Mouse (Mus musculus): ENCODE measurements around the gene Arcn1. TPM values are rescaled to one million over a fixed set of nuclear protein-coding genes. Genes with fewer than 3 reads are reported as not detected.

The Arcn1 gene
- total RNA-seq, 2 experiments from 2014 or later, result 104 to 119 TPM

DNA sequence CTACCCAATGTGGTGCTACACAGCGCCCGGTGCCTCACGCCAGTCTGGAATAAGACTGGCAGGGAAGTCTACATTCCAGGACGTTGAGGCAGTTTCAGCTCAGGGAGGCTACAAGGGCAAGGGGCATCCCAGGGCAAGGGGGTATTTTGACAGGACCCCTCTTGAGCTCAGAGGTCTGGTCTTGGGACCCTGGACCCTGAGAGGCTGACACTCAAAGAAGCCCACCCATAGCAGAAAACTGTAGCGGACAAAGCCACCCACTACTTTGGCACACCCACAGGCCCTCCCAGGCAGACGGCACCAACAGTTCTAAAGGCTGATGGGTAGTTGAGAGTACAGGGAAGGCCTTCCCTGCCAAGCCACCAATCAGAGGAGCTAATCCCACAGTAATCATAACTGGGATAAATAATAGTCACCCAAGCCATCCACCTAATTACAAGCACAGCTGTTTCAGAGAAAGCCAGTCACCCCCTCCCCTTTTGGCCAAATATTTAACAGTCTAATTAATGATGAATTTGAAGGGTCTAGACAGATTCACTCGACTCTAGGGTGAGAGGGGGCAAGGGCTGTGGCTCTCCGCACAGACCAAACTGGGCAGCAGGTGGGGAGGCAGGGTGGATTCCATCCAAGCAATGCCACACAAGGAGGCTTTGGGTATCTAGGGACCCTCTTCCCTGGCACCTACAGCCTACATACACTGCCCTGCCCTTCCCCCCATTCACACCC, 47.9 kb downstream of the Arcn1 start:
- no peak for DNase-seq

DNA sequence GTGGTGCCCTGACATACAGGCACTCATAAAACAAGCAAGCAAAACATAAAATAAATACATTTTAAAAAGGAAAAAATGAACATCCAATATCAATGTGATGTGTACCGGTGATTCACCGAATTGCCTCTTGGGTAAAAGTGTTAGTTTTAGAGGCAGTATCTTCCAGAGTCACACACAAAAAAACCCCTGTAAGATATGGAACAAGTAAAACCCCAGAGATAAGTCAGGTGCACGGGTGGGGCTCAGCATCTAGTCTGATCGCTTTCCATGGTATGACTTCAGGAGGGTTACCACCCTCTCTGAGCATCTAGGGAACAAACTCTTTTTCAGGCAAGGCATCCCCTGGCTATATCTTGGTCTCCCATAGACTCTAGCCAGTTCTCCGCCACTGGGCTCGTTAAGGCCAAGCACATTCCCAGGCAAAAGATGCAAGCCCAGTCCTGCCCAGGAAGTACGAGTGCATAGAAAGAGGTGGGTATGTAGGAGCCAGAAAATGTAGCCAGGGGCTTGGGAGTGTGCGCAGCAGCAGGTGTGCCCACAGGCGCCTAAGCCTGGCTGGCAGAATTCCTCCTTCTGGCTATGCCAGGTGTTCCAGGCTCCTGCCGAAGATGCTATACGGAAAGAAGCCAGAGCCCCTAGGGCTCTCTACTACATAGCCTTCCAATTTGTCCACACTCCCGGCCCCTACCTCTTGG, 48.6 kb downstream of the Arcn1 start:
- no peak for DNase-seq

DNA sequence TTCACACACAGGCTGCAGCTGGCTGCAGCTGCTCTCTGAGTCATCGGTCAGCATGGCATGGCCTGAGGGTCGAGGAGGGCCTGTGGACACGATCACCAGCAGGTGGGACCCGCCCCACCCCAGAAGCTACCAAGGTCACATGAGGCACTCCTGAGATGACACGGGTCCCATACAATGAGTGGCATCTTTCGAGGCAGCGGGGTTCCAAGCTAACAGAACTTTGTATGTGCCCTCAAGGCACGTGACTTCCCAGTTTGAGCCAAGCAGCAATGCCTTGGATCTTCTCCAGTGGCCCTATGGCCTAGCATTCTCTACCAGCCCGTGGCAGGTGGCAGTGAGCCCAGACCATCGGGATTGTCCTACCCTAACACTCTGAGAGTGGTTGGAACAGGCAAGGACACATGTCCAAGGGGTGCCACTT, 49.8 kb downstream of the Arcn1 start:
- peak; percentile 89 for DNase-seq

DNA sequence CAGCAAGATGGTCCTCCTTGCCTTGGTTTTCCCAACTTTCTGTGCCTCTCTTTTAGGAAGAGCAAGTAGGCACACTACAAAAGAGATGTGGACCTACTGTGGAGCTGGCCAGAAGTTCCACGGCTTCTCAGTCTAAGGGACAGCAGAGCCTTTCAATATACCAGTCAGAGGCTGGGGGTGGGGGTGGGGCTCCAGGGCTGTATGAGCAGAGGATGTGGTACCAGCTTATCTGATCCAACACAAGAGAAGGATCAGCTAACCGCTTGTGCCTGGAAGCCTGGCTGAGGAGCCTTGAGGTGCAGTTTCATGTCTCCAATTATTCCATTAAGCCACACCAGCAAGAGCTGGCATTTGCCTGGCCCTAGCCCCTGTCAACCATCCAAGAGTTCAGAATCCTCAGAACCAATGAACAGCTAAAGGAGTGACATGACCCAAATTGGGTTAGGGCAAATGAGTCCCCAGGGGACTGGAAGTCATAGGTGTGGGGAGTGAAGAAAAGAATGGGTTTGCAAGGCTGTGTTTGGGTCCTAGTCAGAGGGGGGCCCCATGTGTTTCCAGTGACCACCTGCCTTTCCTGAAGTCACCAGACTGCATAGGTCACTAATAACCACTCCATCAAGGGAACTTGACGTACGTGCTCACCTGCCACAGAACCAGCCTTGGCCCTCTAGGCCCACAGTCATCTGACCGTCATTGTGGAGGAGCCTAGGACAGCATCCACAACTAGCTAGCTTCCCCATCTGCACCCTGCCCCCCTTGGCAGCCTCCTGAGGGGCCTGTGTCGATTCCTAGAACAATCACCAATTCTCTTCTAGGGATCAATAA, 50.4 kb downstream of the Arcn1 start:
- DNase-seq, result no peak

DNA sequence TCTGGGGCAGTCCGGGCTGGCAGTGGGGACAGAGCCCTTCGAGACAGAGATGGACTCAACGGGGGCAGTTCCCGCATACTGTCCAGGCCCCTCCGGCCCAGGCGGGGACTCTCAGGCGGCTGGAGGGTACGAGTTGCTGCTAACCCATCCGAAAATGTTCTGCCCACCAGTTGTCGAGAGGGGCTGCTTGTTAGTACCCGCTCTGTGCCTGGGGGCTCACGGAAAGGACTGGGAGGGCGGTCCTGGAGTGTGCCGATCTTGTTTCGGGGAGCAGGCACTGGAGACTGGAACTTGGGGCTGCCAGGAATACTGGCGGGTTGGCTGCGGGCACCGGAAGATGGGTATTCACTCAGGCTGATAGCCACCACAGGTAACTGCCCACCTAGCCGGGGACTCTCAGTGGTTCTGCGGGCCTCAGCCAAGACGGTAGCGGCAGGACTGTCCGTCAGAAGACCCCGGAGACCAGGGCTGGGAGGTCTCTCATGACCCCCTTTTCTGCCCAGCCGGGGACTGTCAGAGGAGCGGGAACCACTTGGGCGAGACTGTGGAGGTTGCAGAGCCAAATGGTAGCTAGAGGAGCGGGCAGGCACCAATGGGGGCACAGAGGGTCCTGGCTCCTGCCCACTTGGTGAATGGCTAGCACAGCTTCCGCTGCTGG, 51.8 kb downstream of the Arcn1 start:
- no peak for DNase-seq

DNA sequence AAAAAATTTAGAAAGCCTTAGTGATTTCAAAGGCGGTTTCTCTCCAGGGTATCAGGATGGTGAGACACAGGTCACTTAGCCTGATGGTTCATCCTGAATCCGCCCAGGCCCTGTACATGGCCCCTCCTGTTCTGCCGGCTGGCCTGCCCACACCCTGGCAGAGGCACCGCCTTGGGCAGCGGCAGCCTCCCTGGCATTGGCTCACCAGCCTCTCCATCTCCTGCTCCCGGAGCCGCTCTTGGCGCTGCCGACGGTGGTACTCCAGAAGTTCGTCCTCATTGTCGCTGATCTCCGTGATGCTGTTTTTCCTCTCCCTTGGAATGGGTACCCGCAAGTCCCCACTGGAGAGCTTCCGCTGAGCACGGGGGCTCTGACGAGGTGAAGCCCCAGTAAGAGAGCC, 52.5 kb downstream of the Arcn1 start:
- no peak for DNase-seq

DNA sequence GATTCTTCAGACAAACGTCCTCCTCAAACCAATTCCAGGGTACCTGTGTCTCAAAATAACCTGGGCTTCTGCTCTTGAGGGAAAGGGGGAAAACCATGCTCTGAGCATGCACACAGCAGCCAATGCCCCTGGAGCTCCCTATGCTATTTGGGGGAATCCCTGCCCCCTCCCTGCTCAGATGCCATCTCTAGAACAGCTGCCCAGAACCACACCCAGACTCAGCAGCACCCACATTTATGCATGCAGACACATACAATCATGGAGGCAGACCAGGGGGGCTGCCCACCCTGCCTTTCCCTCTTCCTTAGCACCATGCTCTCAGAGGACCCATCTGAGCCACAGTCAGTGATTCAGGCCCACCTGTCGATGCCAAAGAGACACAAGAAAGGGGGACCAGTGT, 54.1 kb downstream of the Arcn1 start:
- no peak for DNase-seq

DNA sequence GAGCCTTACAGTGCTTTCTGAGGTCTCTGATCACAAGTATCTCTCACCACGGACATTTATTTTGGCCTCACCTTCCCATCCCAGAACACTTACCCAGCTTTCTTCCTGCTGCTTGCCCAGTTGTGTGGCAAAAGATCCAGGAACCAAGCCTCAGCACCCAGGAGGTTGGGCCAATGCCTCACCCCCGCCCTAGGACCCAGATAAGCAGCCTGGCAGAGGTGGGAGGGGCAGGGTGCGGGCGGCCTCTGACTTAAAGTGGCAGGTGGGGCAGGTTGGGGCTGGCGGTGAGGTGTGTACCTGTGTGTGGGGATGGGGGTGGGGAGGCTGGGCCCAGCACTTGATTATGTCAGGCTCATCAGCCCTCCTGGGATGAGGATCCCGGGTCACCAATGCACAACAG, 54.6 kb downstream of the Arcn1 start:
- no peak for DNase-seq

DNA sequence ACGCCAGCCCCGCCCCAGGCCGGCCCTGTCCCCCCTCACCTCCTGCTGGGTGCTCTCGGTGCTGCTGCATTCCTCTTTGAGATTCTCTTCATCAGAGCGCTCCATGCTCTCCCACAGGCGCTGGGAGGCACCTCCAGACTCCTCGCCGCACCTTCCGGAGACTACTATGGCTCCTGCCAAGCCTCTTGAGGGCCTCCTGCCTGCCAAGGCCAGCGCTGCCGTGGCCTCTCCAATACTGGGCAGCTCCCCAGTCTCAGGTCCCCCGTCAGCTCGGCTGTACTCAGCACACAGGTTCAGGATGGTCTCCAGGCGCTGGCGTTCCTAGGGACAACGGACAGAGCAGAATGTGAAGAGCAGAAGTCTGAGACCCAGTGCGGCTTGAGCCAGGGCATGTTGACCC, 56.0 kb downstream of the Arcn1 start:
- no peak for DNase-seq

DNA sequence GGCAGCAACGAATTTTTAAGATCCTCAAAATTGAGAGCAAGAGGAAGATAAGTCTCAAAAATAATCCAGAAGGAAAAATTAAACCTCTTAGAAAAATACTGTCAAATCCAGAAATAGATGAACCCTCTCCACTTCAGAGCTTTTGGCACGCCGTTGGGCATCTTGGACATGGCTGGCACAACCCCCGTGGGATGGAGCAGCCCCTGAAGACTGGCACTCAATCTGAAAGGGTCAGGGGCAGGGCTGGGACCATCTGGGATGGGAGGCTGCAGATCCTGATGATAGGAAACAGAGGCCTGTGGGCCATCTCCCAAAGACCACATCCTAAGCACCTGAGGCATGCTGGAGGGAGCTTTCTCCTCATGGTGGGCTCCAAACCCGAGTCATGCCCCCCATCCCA, 57.4 kb downstream of the Arcn1 start:
- no peak for DNase-seq

DNA sequence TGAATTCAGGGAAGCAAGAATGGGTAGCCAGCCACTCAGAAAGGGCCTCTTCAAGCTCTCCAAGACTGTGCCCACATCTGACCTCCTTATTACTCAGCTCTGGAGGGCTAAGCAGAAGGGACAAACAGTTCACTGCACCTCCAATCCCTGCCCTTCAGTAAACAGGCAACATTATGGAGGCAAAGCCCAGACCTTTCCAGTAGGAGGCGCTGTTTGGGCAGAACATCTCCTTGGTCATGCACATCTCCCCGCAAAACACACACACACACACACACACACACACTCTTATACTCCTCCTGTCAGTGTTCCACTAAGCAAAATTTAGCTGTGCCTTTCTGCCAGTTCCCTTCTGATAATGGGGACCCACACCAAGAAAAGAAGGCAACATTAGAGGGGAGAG, 58.0 kb downstream of the Arcn1 start:
- peak; percentile 69 for DNase-seq

DNA sequence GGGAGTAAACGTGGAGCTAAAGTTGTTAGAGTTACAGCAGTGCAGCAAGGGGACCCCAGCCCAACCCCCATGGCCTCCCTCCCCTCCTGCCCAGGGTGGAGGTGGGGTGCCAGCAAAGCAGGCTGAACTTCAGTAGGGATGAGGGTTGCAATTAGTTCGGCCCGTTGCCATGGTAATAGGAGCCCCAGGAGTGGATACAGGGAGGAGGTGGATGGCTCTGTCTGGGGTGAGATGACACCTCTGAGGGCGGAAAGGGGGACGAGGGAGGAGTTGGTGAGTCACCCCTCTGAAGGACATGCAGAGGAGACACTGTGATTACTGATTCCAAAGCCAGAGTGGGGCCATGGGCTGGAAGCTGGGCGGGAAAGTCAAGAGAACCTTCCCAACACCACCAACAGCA, 58.7 kb downstream of the Arcn1 start:
- no peak for DNase-seq

DNA sequence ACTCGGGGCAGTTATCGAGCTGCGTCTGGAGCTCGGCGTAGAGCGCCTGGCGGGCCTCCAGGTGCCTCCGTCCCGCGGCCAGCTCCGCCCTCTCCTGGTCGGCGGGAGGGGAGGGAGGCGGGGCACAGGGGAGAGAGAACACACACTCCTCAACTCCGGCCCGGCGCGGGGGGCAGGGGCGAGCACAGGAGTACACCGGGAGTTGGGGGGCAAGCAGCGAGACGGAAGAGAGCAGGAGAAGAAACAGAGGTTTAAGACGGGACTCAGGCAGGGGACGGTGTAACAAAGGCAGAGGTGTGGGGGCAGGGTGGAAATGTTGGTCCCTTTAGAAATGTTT, 59.2 kb downstream of the Arcn1 start:
- peak; percentile 90 for DNase-seq

DNA sequence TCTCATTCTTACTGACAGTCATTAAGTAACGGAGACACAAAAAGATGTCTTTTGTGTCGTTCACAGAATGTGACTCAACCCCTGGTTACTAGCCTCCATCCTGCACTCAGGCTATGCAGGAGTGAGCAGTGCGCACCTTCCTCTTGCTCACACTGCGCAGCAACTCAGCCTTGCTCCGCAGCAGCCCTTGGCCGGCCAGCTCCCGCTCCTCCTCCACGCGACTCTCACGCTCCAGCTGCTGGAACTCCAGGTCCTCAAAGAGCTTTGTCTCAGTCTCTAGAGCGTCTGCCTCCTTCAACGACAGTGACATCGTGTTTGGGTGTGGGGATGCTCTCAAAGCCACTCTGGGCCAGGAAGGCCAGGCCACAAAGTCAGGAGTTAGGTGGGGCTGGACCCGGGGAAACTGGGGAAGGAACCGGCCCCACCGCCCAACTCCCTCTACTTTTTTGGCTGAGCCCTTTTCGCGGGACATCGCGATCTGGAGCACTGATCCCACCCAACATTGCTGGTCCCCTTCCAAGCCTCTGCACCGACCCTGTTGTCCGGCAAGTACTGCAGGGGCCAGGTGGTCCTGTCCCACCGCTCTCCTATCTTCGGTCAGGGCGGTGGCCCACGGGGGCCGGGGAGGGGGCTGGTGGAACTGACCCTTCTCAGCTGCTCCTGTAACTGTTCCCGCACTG, 59.8 kb downstream of the Arcn1 start:
- no peak for DNase-seq

DNA sequence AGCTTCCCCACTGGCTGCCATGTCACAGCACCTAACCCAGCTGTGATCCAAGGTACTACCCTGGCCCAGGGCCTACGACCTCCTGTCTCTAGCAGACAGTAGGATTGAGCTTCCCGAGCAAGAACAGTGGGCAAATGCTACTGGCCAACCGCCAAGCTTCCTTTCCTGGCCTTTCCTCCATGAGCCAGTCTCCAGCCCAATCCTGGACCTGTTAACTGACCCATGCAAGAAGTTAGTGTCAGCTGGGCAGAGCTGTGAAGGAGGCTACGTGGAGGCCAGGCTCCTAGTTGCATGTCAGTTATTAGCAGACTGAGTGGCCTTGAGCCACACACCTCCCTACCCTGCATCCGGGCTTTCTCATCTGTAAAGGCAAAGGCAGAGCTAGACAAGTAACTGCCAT, 67.9 kb downstream of the Arcn1 start:
- DNase-seq, result no peak

DNA sequence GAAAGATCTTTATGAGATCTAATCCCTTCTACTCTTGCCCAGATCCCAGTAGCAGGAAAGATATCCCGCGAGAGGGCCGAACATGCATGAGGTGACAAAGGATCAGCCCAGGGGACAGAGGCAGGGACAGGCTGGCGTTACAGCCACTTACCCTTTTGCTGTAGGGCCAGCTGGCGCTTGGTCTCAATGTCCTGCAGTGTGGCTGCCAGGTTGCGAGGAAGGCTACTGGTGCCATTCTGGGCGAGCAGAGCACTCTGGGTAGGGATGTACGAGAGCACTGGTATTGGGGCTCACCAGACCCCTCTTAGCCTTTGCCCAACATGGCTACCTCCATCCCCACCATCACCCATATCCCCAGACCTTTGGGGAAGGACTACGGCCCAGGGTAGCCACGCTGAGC, 68.4 kb downstream of the Arcn1 start:
- no peak for DNase-seq

DNA sequence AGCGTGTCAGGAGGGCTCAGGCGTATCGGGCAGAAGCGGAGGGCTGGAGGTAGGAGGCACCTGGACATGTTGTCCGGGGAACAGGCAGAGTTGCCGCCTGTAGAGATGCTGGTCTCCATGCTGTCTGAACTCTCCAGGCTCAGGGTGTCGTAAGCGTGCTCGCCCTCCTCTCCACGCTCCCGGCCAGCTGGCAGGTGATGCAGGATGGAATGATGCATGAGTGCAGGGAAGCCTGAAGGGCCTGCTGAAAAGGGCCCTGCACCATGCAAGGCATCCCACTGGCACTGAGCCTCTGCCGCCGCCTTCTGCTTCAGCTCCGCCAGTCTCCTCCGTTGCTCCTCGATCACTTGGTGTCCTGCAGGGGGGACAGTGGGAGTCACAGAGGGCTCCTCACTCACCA, 69.8 kb downstream of the Arcn1 start:
- DNase-seq, result no peak

DNA sequence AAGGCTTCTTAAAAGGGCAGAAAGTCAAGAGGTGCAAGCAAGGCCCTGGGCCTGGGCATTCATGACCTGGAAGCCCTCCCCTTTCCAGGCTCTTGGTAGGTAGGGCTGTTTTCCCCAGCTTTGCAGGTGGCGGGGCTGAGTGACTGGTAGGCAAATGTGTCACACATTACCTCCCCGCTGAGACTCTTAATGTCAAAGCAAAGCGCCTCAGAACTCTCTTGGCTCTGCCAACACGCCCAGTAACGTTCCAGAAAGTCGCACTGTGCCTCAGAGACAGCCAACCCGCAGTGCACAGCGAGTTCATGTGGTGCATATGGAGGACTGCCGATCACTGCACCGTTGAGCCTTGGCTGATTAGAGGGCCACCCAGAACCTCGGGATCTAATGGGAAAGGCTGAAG, 74.6 kb downstream of the Arcn1 start:
- DNase-seq, result no peak

DNA sequence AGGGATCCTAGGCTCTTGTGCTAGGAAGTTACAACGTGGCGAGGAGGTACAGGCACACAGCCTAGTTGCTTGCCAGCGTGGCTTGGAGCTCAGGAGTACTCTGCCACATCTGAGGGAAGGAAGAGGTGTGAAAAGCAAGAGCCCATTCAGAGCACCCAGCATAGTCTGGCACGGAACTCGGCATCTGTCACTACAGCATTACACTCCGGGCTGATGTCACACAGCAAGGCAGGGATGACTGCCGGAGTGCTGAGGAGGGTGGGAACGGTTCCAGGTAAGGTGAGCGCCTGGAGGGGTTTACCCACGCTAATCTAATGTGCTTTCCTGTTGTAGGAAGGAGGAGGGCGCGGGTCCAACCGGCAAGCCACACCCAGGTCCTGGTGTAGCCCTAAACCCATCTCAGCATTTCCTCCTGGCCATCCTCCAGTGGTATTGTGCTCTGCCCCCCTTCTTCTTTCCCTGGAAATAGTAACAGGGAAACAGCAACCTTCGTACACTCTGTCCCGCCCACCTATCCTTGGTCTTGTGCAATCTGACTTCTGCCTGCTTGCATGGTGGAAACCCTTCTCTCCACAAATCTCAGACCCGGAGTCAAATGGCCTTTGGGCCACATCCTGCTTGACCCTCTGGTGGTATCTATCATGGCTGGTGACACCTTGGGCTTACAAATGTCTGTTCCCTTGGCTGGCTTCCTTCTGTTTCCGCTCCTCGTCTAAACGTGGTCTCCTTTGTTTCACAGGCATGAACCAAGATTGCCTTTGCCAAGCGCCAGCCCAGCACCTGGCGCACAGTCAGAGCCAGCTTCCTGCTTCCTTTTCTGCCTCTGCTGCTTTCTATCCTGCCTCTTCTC, 75.7 kb downstream of the Arcn1 start:
- DNase-seq, result peak; percentile 75

Measured in heart, postnatal 4 days (tissue).